Mouse (Mus musculus) intestine, postnatal 0 days (tissue): ENCODE data around the gene Sept9. TPM values are rescaled to one million over a fixed set of nuclear protein-coding genes. Genes with fewer than 3 reads are reported as not detected.

Experiments used
- ATAC-seq: fragments of 200-750 bp; cut with Nextera tagmentation; 2 replicates; pipeline ENCODE4 v1.8.0; 2017; ENCODE audit warnings: mild to moderate bottlenecking, moderate TSS enrichment, moderate library complexity
- H3K27ac ChIP-seq: fragments of 300-500 bp; sonication (generic); 2 replicates; pipeline ENCODE4 v1.5.1; 2014; ENCODE audit warnings: mild to moderate bottlenecking, low read depth, low read length, moderate library complexity
- H3K27me3 ChIP-seq: fragments of 300-500 bp; sonication (generic); replicated peaks from 2 replicates; pipeline ENCODE4 v1.6.1; 2014; ENCODE audit warnings: low read length, mixed read lengths; ENCODE audit not compliant: control insufficient read depth, insufficient read depth
- H3K36me3 ChIP-seq: fragments of 300-500 bp; sonication (generic); 2 replicates; pipeline ENCODE4 v1.6.1; 2014; ENCODE audit warnings: mild to moderate bottlenecking, moderate library complexity; ENCODE audit not compliant: control insufficient read depth, insufficient read depth
- H3K4me1 ChIP-seq: fragments of 300-500 bp; sonication (generic); replicated peaks from 2 replicates; pipeline ENCODE4 v1.6.1; 2014; ENCODE audit warnings: antibody characterized with exemption, low read length, mixed read lengths; ENCODE audit not compliant: control insufficient read depth, insufficient read depth
- H3K4me2 ChIP-seq: fragments of 300-500 bp; sonication (generic); replicated peaks from 2 replicates; pipeline ENCODE4 v1.6.1; 2014; ENCODE audit warnings: low read depth, mild to moderate bottlenecking, moderate library complexity
- H3K4me3 ChIP-seq: fragments of 300-500 bp; sonication (generic); 2 replicates; pipeline ENCODE4 v1.5.1; 2014; ENCODE audit warnings: low read depth, low read length
- H3K9ac ChIP-seq: fragments of 300-500 bp; sonication (generic); 2 replicates; pipeline ENCODE4 v1.6.1; 2014; ENCODE audit warnings: mild to moderate bottlenecking, low read depth, low read length
- H3K9me3 ChIP-seq: fragments of 300-500 bp; sonication (generic); 2 replicates; pipeline ENCODE4 v1.6.1; 2016; ENCODE audit warnings: mixed run types; ENCODE audit not compliant: control insufficient read depth
- CTCF ChIP-seq: sonication (generic); IDR thresholded peaks from 2 replicates; pipeline ENCODE4 v1.5.1; 2016; ENCODE audit warnings: low read depth, mild to moderate bottlenecking, control low read depth, antibody characterized with exemption, moderate library complexity
- WGBS: fragments of 180-500 bp; shearing (Covaris S2); extraction: QIAGEN DNeasy Blood & Tissue Kit; methylation state at CpG from one replicate; pipeline ENCODE4 v1.1.7; 2014; 5-methylcytosine and 5-hydroxymethylcytosine counted together
- polyA plus RNA-seq: library from polyadenylated mRNA; unstranded; fragments of >200 nt; fragmentation: Nextera tagmentation; extraction: Ambion mirVana; gene quantifications from 2 replicates; pipeline ENCODE4 v1.2.1, GENCODE M21; 2015

The Sept9 gene
- polyA plus RNA-seq, 1 experiment from 2014 or later = 74.5 TPM

GRCm38 (mm10) chr11:117347256-117347655, 147.8 kb downstream of the Sept9 start:
- ATAC-seq = no peak
- 80% methylated on average over 4 of the region's 4 CpGs for WGBS
- Histone ChIP-seq H3K27me3 (no peaks in the 10 kb centered on the region), H3K4me1 (peaks cover 42% of the 10 kb centered on the region), H3K9ac (no peak overlapping the region), H3K4me3 (no peak overlapping the region), H3K27ac (peak overlapping the region; percentile 62), H3K9me3 (no peaks in the 10 kb centered on the region), H3K4me2 (no peak overlapping the region), H3K36me3 (peaks cover 18% of the 10 kb centered on the region)
- TF ChIP-seq CTCF = no peak

GRCm38 (mm10) chr11:117348429-117349103, 149.1 kb downstream of the Sept9 start:
- Histone ChIP-seq H3K4me3 (no peak overlapping the region), H3K4me2 (no peak overlapping the region), H3K9me3 (no peaks in the 10 kb centered on the region), H3K9ac (no peak overlapping the region), H3K27ac (peak overlapping the region; percentile 60), H3K4me1 (peaks cover 40% of the 10 kb centered on the region), H3K27me3 (no peaks in the 10 kb centered on the region), H3K36me3 (peaks cover 30% of the 10 kb centered on the region)
- TF ChIP-seq CTCF = no peak
- WGBS = 35% methylated on average over 10 of the region's 10 CpGs
- ATAC-seq = no peak

- no peak overlapping the region for H3K9ac ChIP-seq
Observed at GRCm38 (mm10) chr11:117349429-117350363, 150.2 kb downstream of the Sept9 start.

GRCm38 (mm10) chr11:117350462-117351222, 151.2 kb downstream of the Sept9 start:
- Histone ChIP-seq H3K27me3 (no peaks in the 10 kb centered on the region), H3K4me3 (no peak overlapping the region), H3K9me3 (no peaks in the 10 kb centered on the region), H3K36me3 (peaks cover 51% of the 10 kb centered on the region), H3K9ac (no peak overlapping the region), H3K4me1 (peaks cover 33% of the 10 kb centered on the region), H3K4me2 (no peak overlapping the region), H3K27ac (no peak overlapping the region)
- no peak for TF ChIP-seq CTCF
- 76% methylated on average over 11 of the region's 11 CpGs for WGBS
- ATAC-seq = no peak

More at GRCm38 (mm10) chr11:117349429-117350363, 150.2 kb downstream of the Sept9 start:
- no peak for TF ChIP-seq CTCF
- no peak overlapping the region for H3K4me3 ChIP-seq
- H3K36me3 ChIP-seq = peaks cover 41% of the 10 kb centered on the region
- no peaks in the 10 kb centered on the region for H3K9me3 ChIP-seq
- H3K27ac ChIP-seq = peak overlapping the region; percentile 57; the same call in 1 of the 2 replicates
- WGBS = 36% methylated on average over 20 of the region's 20 CpGs
- no peak overlapping the region for H3K4me2 ChIP-seq
- peaks cover 34% of the 10 kb centered on the region for H3K4me1 ChIP-seq
- H3K27me3 ChIP-seq = no peaks in the 10 kb centered on the region
- no peak for ATAC-seq

- ATAC-seq = no peak
- Histone ChIP-seq H3K4me1 (peaks cover 14% of the 10 kb centered on the region; the same call in 1 of the 2 replicates), H3K27ac (no peak overlapping the region; the same call in 1 of the 2 replicates), H3K4me2 (no peak overlapping the region), H3K27me3 (no peaks in the 10 kb centered on the region), H3K9ac (no peak overlapping the region), H3K9me3 (no peaks in the 10 kb centered on the region), H3K36me3 (peaks cover 75% of the 10 kb centered on the region), H3K4me3 (no peak overlapping the region)
- TF ChIP-seq CTCF = no peak
- 84% methylated on average over 11 of the region's 11 CpGs for WGBS
Observed at GRCm38 (mm10) chr11:117353126-117353525, 153.7 kb downstream of the Sept9 start.
